Mouse (Mus musculus) inflammation-experienced regulatory T-cells, adult 6 months (primary cell): ENCODE data around the gene Alyref. TPM values are rescaled to one million over a fixed set of nuclear protein-coding genes. Genes with fewer than 3 reads are reported as not detected.

ENCODE experiments used
- ATAC-seq: one replicate; pipeline ENCODE4 v1.8.0; 2017
- polyA plus RNA-seq, 3 experiments: library from polyadenylated mRNA; unstranded; fragments of 100-300 nt; shearing (Covaris generic); gene quantifications; one replicate each; pipeline ENCODE4 v1.2.1; 2017

Gene Alyref
- 10 to 100 TPM; 15.8 to 76.9 (median 47.7) TPM for polyA plus RNA-seq

GRCm38 (mm10) chr11:120598283-120598989 is at the start of gene Alyref, which contains the start of gene Anapc11:
Gene Alyref, minus strand, starts transcription at chr11:120598365.
Gene Anapc11, plus strand, starts transcription at chr11:120598421.
- peak; percentile 88 for ATAC-seq

GRCm38 (mm10) chr11:120647047-120647830 is 49.1 kb upstream of the Alyref start:
- ATAC-seq, result no peak

GRCm38 (mm10) chr11:120643601-120643987 is 45.4 kb upstream of the Alyref start, which contains the start of gene Pycr1:
Gene Pycr1, minus strand, starts transcription at chr11:120643769.
- ATAC-seq, result peak; percentile 100

- ATAC-seq, result peak; percentile 39
Measured at GRCm38 (mm10) chr11:120642939-120643600, 44.9 kb upstream of the Alyref start.

GRCm38 (mm10) chr11:120641869-120642268 is 43.7 kb upstream of the Alyref start:
- ATAC-seq, result no peak

- ATAC-seq, result no peak
Measured at GRCm38 (mm10) chr11:120641255-120641654, 43.1 kb upstream of the Alyref start.

- ATAC-seq, result no peak
Measured at GRCm38 (mm10) chr11:120634810-120635209, 36.6 kb upstream of the Alyref start.

GRCm38 (mm10) chr11:120633520-120634343 is 35.6 kb upstream of the Alyref start, which contains the start of gene Mafg:
Gene Mafg, minus strand, starts transcription at chr11:120633600.
- peak; percentile 57 for ATAC-seq

- no peak for ATAC-seq
Measured at GRCm38 (mm10) chr11:120632559-120633519, 34.7 kb upstream of the Alyref start.

- no peak for ATAC-seq
Measured at GRCm38 (mm10) chr11:120631726-120632448, 33.7 kb upstream of the Alyref start.

- peak; percentile 52 for ATAC-seq
Measured at GRCm38 (mm10) chr11:120630881-120631725, 32.9 kb upstream of the Alyref start.

- ATAC-seq, result no peak
Measured at GRCm38 (mm10) chr11:120630401-120630871, 32.3 kb upstream of the Alyref start.

- no peak for ATAC-seq
Measured at GRCm38 (mm10) chr11:120629911-120630310, 31.7 kb upstream of the Alyref start.

- ATAC-seq, result peak; percentile 18
Measured at GRCm38 (mm10) chr11:120629341-120629730, 31.2 kb upstream of the Alyref start.

- no peak for ATAC-seq
Measured at GRCm38 (mm10) chr11:120628601-120629340, 30.6 kb upstream of the Alyref start.

GRCm38 (mm10) chr11:120627468-120628300 is 29.5 kb upstream of the Alyref start:
- ATAC-seq, result peak; percentile 43

GRCm38 (mm10) chr11:120626785-120627467 is 28.8 kb upstream of the Alyref start:
- ATAC-seq, result no peak
